Mouse (Mus musculus) embryonic facial prominence, embryonic 14.5 days (tissue): ENCODE measurements around the gene RPS10-NUDT3. TPM values are rescaled to one million over a fixed set of nuclear protein-coding genes. Genes with fewer than 3 reads are reported as not detected.
A peak's percentile ranks its signal among the peaks of the same experiment; 100 is the strongest.
"Not testable (repeated sequence)": the region's sequence is repeated elsewhere in the genome, so short reads cannot be mapped to it uniquely, and the experiment has no call there.

Experiments used
- ATAC-seq: fragments of 200-750 bp; cut with Nextera tagmentation; 2 replicates; pipeline ENCODE4 v1.8.0; 2017; ENCODE audit warnings: low read depth, moderate number of reproducible peaks, moderate TSS enrichment
- DNase-seq: peaks from one replicate; pipeline ENCODE4 v3.0.0-alpha.2; 2015; ENCODE audit warnings: low spot score
- H3K27ac ChIP-seq: fragments of 300-500 bp; sonication (generic); replicated peaks from 2 replicates; pipeline ENCODE4 v1.5.1; 2014; ENCODE audit warnings: low read depth, mild to moderate bottlenecking, low read length, moderate library complexity
- H3K27me3 ChIP-seq: fragments of 300-500 bp; sonication (generic); replicated peaks from 2 replicates; pipeline ENCODE4 v1.6.1; 2014; ENCODE audit warnings: low read length; ENCODE audit not compliant: control insufficient read depth, insufficient read depth
- H3K36me3 ChIP-seq: fragments of 300-500 bp; sonication (generic); 2 replicates; pipeline ENCODE4 v1.6.1; 2014; ENCODE audit warnings: low read length, mixed read lengths; ENCODE audit not compliant: control insufficient read depth, insufficient read depth
- H3K4me1 ChIP-seq: fragments of 300-500 bp; sonication (generic); 2 replicates; pipeline ENCODE4 v1.6.1; 2014; ENCODE audit warnings: antibody characterized with exemption, low read length; ENCODE audit not compliant: control insufficient read depth, insufficient read depth
- H3K4me2 ChIP-seq: fragments of 300-500 bp; sonication (generic); 2 replicates; pipeline ENCODE4 v1.6.1; 2014; ENCODE audit warnings: low read depth, mild to moderate bottlenecking, low read length, moderate library complexity, mixed read lengths
- H3K4me3 ChIP-seq: fragments of 300-500 bp; sonication (generic); 2 replicates; pipeline ENCODE4 v1.5.1; 2014; ENCODE audit warnings: low read depth, mild to moderate bottlenecking, low read length
- H3K9ac ChIP-seq: fragments of 300-500 bp; sonication (generic); 2 replicates; pipeline ENCODE4 v1.6.1; 2014; ENCODE audit warnings: low read depth, mild to moderate bottlenecking, low read length, moderate library complexity, mixed read lengths
- H3K9me3 ChIP-seq: fragments of 300-500 bp; sonication (generic); 2 replicates; pipeline ENCODE4 v1.6.1; 2016; ENCODE audit warnings: low read length; ENCODE audit not compliant: control insufficient read depth
- WGBS: fragments of 180-500 bp; shearing (Covaris S2); extraction: QIAGEN DNeasy Blood & Tissue Kit; methylation state at CpG from one replicate; pipeline ENCODE4 v1.1.7; 2014; 5-methylcytosine and 5-hydroxymethylcytosine counted together
- polyA plus RNA-seq: library from polyadenylated mRNA; unstranded; fragments of >200 nt; fragmentation: Nextera tagmentation; extraction: Ambion mirVana; gene quantifications from 2 replicates; pipeline ENCODE4 v1.2.1, GENCODE M21; 2014

RPS10-NUDT3 gene
- polyA plus RNA-seq, 1 experiment from 2014 or later = not detected

GRCm38 (mm10) chr17:27636132-27637020, 1.4 kb upstream of the RPS10-NUDT3 start, which contains the start of gene Rps10:
Gene Rps10, minus strand, starts transcription at chr17:27636669.
- Histone ChIP-seq H3K36me3 (peaks cover 27% of the 10 kb centered on the region), H3K27me3 (no peaks in the 10 kb centered on the region), H3K27ac (peak within 1 kb of the TSS; percentile 90), H3K9me3 (no peaks in the 10 kb centered on the region), H3K4me1 (peaks cover 20% of the 10 kb centered on the region), H3K9ac (peak within 1 kb of the TSS; percentile 84), H3K4me3 (peak within 1 kb of the TSS; percentile 94), H3K4me2 (peak within 1 kb of the TSS; percentile 88)
- peak; percentile 45 for DNase-seq
- WGBS = 44% methylated on average over 18 of the region's 18 CpGs
- no peak for ATAC-seq

GRCm38 (mm10) chr17:27635575-27635903, 517 bp upstream of the RPS10-NUDT3 start:
- H3K27ac ChIP-seq = peak overlapping the region; percentile 90
- peaks cover 35% of the 10 kb centered on the region for H3K36me3 ChIP-seq
- peak overlapping the region; percentile 84 for H3K9ac ChIP-seq
- DNase-seq, H3K27me3 ChIP-seq, H3K9me3 ChIP-seq, ATAC-seq: not testable (repeated sequence)
- WGBS = 37% methylated on average over 9 of the region's 9 CpGs
- H3K4me1 ChIP-seq = peaks cover 20% of the 10 kb centered on the region
- peak overlapping the region; percentile 88 for H3K4me2 ChIP-seq
- peak overlapping the region; percentile 94 for H3K4me3 ChIP-seq

GRCm38 (mm10) chr17:27629249-27630020, 5.6 kb downstream of the RPS10-NUDT3 start:
- Histone ChIP-seq H3K4me1 (peaks cover 11% of the 10 kb centered on the region), H3K9me3 (no peaks in the 10 kb centered on the region), H3K27me3 (no peaks in the 10 kb centered on the region), H3K4me2 (no peak overlapping the region), H3K9ac (no peak overlapping the region), H3K27ac (no peak overlapping the region), H3K4me3 (no peak overlapping the region), H3K36me3 (peaks cover 48% of the 10 kb centered on the region)
- 63% methylated on average over 2 of the region's 2 CpGs for WGBS
- no peak; the same call in 1 of the 2 replicates for ATAC-seq
- peak; percentile 92 for DNase-seq

GRCm38 (mm10) chr17:27628376-27628775, 6.6 kb downstream of the RPS10-NUDT3 start:
- ATAC-seq = no peak
- H3K4me1 ChIP-seq = peaks cover 13% of the 10 kb centered on the region
- no peak overlapping the region for H3K27ac ChIP-seq
- peaks cover 41% of the 10 kb centered on the region for H3K36me3 ChIP-seq
- H3K9me3 ChIP-seq = no peaks in the 10 kb centered on the region
- no peak overlapping the region for H3K4me2 ChIP-seq
- DNase-seq = no peak
- no peaks in the 10 kb centered on the region for H3K27me3 ChIP-seq
- no peak overlapping the region for H3K4me3 ChIP-seq
- no peak overlapping the region for H3K9ac ChIP-seq
- WGBS = 85% methylated on average over 8 of the region's 8 CpGs

GRCm38 (mm10) chr17:27627451-27627850, 7.6 kb downstream of the RPS10-NUDT3 start:
- H3K4me2 ChIP-seq = no peak overlapping the region
- peaks cover 32% of the 10 kb centered on the region for H3K36me3 ChIP-seq
- no peak overlapping the region for H3K9ac ChIP-seq
- no peak for DNase-seq
- no peak for ATAC-seq
- H3K9me3 ChIP-seq = no peaks in the 10 kb centered on the region
- 40% methylated on average over 5 of the region's 5 CpGs for WGBS
- H3K4me1 ChIP-seq = peaks cover 5% of the 10 kb centered on the region
- H3K27ac ChIP-seq = no peak overlapping the region
- H3K27me3 ChIP-seq = no peaks in the 10 kb centered on the region
- no peak overlapping the region for H3K4me3 ChIP-seq

- 38% methylated on average over 5 of the region's 5 CpGs for WGBS
- 0 out of 2 replicates have a peak overlapping the region, but pooled peaks have one; percentile 6 for H3K27ac ChIP-seq
- H3K27me3 ChIP-seq = no peaks in the 10 kb centered on the region
- peaks cover 5% of the 10 kb centered on the region for H3K4me1 ChIP-seq
- no peaks in the 10 kb centered on the region for H3K9me3 ChIP-seq
- no peak overlapping the region for H3K4me3 ChIP-seq
- H3K9ac ChIP-seq = no peak overlapping the region
- peaks cover 24% of the 10 kb centered on the region for H3K36me3 ChIP-seq
- no peak overlapping the region for H3K4me2 ChIP-seq
- ATAC-seq = no peak
- peak; percentile 54 for DNase-seq
Observed at GRCm38 (mm10) chr17:27626681-27627080, 8.3 kb downstream of the RPS10-NUDT3 start.

GRCm38 (mm10) chr17:27625455-27626251, 9.4 kb downstream of the RPS10-NUDT3 start:
- H3K27me3 ChIP-seq = no peaks in the 10 kb centered on the region
- H3K36me3 ChIP-seq = peaks cover 14% of the 10 kb centered on the region; the same call in 1 of the 2 replicates
- H3K9me3 ChIP-seq = no peaks in the 10 kb centered on the region
- H3K4me3 ChIP-seq = no peak overlapping the region
- H3K4me2 ChIP-seq = no peak overlapping the region
- ATAC-seq (no peak; the same call in 1 of the 2 replicates), DNase-seq (no peak)
- no peak overlapping the region for H3K9ac ChIP-seq
- peaks cover 14% of the 10 kb centered on the region for H3K4me1 ChIP-seq
- WGBS = 35% methylated on average over 7 of the region's 7 CpGs
- H3K27ac ChIP-seq = no peak overlapping the region
